Mouse (Mus musculus) gastrocnemius, adult 8-10 months (tissue): Measurements from ENCODE around the gene Nudt16l1. TPM values are rescaled to one million over a fixed set of nuclear protein-coding genes. Genes with fewer than 3 reads are reported as not detected.
A peak's percentile ranks its signal among the peaks of the same experiment; 100 is the strongest.

Experiments used
- DNase-seq, 2 experiments: peaks; one replicate each; pipeline ENCODE4 v3.0.0; 2022; ENCODE audit warnings: low spot score in 2 of 2
- total RNA-seq, 4 experiments: library from RNA; stranded (reverse); gene quantifications; 2 replicates each; pipeline ENCODE4 v1.2.4; 2022

The Nudt16l1 gene
- total RNA-seq, 4 experiments from 2014 or later, result 10.0 to 12.9 (median 12.7) TPM

- peak; percentile 79 to 80 for DNase-seq
These were observed 24.5 kb upstream of the Nudt16l1 start for GRCm38 (mm10) chr16:4913783-4914735.

DNA sequence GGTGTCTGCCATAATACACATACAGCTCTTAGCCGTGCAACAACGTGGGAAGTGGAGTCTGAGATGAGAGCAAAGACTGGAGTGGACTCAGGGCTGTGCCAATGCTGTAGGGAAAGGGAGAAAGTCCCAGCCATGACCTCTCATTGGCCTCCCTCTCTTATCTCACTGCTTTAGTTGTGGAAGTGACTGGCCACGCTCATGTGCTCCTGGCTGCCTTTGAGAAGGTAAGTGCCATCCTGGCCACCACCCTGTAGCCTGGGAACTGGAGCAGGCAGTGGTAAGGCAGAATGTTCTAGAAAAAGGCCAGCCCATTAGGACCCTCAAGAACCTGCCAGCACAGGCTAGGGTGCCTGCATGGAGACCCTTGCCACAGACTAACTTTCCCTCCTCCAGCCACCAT lies 22.6 kb upstream of the Nudt16l1 start:
- no peak for DNase-seq

- DNase-seq, result no peak
These were observed 22.0 kb upstream of the Nudt16l1 start for GRCm38 (mm10) chr16:4916608-4917007.

DNA sequence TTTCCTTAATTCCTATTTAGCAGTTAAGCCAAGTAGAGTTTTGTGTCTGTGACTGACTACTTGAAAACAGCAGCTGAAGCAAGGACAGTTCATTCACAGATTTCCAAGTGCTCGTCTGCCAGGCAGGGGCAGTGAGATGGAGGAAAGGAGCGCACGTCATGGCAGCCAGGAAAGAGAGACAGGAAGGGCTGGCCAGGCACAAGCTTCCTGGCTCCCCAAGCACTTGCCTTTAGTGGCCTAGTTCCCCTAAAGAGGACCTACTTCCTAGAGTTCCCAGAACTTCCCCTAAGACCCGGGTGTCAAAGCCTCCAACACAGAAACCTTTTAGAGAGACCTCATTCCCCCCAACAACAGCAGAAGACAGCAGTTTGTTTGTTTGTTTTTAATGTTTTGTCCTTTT lies 18.0 kb upstream of the Nudt16l1 start:
- DNase-seq, result no peak

GRCm38 (mm10) chr16:4922481-4922880 lies 16.1 kb upstream of the Nudt16l1 start:
- no peak for DNase-seq

- DNase-seq, result no peak
These were observed 14.6 kb upstream of the Nudt16l1 start for GRCm38 (mm10) chr16:4923996-4924395.

- DNase-seq, result no peak
These were observed 10.6 kb upstream of the Nudt16l1 start for GRCm38 (mm10) chr16:4927967-4928366.

DNA sequence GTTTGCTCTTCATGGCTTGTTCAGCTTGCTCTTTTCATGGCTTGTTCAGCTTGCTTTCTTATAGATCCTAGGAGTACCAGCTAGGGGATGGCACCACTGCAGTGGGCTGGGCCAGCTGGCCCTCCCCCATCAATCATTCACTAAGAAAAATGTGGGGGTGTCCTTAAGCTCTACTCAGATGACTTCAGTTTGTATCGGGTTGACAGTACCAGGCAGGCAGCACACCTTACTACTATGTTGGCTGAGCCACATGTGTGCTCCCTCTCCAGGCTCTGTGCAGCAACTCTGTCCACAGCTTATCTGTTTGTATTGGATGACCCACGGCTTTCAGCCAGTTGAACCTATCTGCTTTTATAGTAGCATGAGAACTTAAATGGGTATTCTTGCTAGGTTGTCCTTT lies 10.1 kb upstream of the Nudt16l1 start:
- no peak for DNase-seq

DNA sequence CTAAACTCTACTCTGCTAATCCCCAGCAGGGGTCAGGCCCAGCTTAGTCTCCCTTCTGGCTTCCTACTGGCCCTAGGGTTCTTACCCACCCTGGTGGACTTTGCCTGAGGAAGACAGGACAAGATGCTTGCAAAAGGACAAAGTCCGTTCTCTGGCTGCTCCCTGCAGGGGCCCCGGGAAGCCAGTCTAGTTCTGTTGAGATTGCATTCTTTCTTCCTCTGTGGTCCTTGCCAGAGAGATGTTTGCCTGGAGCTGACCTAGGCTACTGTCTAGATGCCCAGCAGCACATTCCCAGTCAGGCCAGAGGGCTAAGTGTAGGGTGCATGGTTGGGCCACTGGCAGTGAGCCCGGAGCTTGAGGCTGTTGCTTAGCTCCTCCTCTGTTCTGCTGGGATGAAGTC lies 6.1 kb upstream of the Nudt16l1 start:
- DNase-seq, result no peak

- no peak for DNase-seq
These were observed 3.1 kb upstream of the Nudt16l1 start for GRCm38 (mm10) chr16:4935430-4935829.

GRCm38 (mm10) chr16:4935931-4936703 lies 2.4 kb upstream of the Nudt16l1 start:
- DNase-seq, result no peak

- no peak for DNase-seq
These were observed 990 bp upstream of the Nudt16l1 start for GRCm38 (mm10) chr16:4937351-4938190.

DNA sequence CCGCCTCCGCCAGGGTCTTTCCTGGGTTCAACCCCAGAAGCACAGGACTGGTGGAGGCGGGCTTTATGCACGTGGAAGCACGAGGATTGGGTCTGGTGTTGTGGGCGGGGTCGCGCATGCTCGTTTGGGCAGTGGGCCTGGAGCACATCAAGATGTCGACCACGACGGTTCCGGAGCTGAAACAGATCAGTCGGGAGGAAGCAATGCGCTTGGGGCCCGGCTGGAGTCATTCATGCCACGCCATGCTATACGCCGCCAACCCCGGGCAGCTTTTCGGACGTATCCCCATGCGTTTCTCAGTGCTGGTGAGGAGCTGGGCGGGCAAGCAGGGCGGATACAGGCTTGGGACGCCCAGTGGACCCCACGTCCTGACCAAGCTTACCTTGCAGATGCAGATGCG lies 428 bp downstream of the Nudt16l1 start:
- peak; percentile 88 to 91 for DNase-seq

- DNase-seq, result no peak
These were observed 851 bp downstream of the Nudt16l1 start for GRCm38 (mm10) chr16:4939412-4939811.

DNA sequence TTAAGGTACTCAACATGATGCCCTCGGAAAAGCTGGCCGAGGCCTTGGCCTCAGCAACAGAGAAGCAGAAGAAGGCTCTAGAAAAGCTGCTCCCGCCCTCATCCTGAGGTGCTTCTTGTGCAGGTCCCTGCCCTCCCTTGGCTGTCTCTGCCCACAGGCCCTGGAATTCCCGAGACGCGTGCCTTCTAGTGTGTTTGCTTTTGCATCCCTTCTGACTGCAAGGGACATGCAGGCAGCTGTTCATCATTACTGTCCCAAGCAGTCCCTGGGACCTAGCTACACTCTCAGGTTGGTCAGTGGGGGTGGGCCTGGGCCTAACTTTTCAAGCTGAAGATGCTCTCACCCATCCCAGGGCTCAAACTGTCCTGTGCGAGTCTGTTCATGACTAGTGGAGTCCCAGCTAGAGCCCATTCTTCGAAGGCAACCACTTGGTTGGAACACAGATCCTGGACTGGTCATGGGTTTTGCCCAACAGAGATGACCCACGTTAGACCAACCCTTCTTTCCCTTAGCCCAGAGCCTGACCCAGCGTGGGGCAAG lies 1.8 kb downstream of the Nudt16l1 start:
- DNase-seq, result no peak

DNA sequence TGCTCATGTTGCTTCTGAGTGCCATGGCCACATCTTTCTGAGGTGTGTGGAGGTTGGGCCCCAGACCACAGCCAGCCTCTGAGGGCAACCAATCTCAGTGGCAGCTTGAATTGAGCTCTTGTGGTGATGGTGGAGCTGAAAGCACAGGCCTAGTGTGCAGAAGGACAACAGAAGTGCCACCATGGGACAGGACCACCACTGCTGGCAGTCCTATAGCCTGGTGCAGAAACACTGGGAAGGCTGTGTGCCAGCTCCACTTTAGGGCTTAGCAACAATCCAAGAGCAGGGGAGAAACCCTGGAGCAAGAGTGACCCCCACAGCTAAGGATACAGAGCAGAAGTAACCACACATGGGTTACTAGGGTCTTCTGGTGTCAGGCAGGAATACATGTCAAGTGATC lies 2.5 kb downstream of the Nudt16l1 start:
- no peak for DNase-seq

GRCm38 (mm10) chr16:4942868-4943267 lies 4.3 kb downstream of the Nudt16l1 start:
- no peak for DNase-seq

- no peak for DNase-seq
These were observed 4.9 kb downstream of the Nudt16l1 start for GRCm38 (mm10) chr16:4943431-4943830.

- DNase-seq, result no peak
These were observed 6.9 kb downstream of the Nudt16l1 start for GRCm38 (mm10) chr16:4945415-4945814.

GRCm38 (mm10) chr16:4946155-4946554 lies 7.6 kb downstream of the Nudt16l1 start:
- no peak for DNase-seq

- no peak for DNase-seq
These were observed 8.8 kb downstream of the Nudt16l1 start for GRCm38 (mm10) chr16:4947378-4947777.
